Mouse (Mus musculus): Measurements from ENCODE around the gene Tmem259. TPM values are rescaled to one million over a fixed set of nuclear protein-coding genes. Genes with fewer than 3 reads are reported as not detected.

The Tmem259 gene
- total and polyA plus RNA-seq, 3 experiments, result 62.0 to 150 TPM; not detected in 1

- H3K4me1 ChIP-seq (ENCODE audit: control insufficient read depth in 1 of 2, insufficient read depth in 2 of 2, low read length in 2 of 2), result peaks cover 0 to 12% of the 10 kb centered on the region in 2 experiments; a peak in 3 of 4 replicates
Observed at GRCm38 (mm10) chr10:79989272-79989786, 5.2 kb upstream of the Tmem259 start.

GRCm38 (mm10) chr10:79988506-79989271 lies 4.6 kb upstream of the Tmem259 start, which contains the start of gene Cnn2:
Cnn2 (plus strand) TSS chr10:79988584.
- Histone ChIP-seq H3K9ac (ENCODE audit: control insufficient read depth, low read depth, low read length, poor library complexity, severe bottlenecking) (peak within 1 kb of the TSS; percentile 74), H3K36me3 (ENCODE audit: control insufficient read depth in 1 of 2, insufficient read depth in 2 of 2, low read length in 2 of 2) (no peaks in the 10 kb centered on the region), H3K27me3 (ENCODE audit: control insufficient read depth in 1 of 2, insufficient read depth in 2 of 2, low read length in 2 of 2) (no peaks in the 10 kb centered on the region), H3K4me3 (ENCODE audit: control insufficient read depth in 1 of 2, insufficient read depth in 1 of 2, low read depth in 2 of 2, low read length in 2 of 2) (peak within 1 kb of the TSS; percentile 69 to 85), H3K4me1 (ENCODE audit: control insufficient read depth in 1 of 2, insufficient read depth in 2 of 2, low read length in 2 of 2) (peaks cover 0 to 9% of the 10 kb centered on the region in 2 experiments; a peak in 2 of 4 replicates), H3K79me2 (ENCODE audit: control insufficient read depth, insufficient read depth, low read length, poor library complexity) (peaks cover 3% of the 10 kb centered on the region), H3K9me3 (replicated peaks; ENCODE audit: insufficient read depth, low read length) (no peaks in the 10 kb centered on the region), H3K27ac (ENCODE audit: control insufficient read depth, low read depth, low read length) (peak within 1 kb of the TSS; percentile 3)
- peak; percentile 64 for DNase-seq (ENCODE audit: low read depth, low spot score)
- TF ChIP-seq ETS1 (IDR thresholded peaks at IDR 0.05; ENCODE audit: low read depth, low read length) (no peak), CHD1 (IDR thresholded peaks at IDR 0.05; ENCODE audit: low read depth, low read length) (no peak), RCOR1 (IDR thresholded peaks at IDR 0.05; ENCODE audit: low read depth, low read length) (no peak), CTCF (IDR thresholded peaks at IDR 0.05 in 2 of 3, conservative IDR thresholded peaks at IDR 0.05 in 1 of 3; ENCODE audit: control insufficient read depth in 1 of 3, insufficient read depth in 1 of 3, low read depth in 2 of 3, low read length in 3 of 3, poor library complexity in 1 of 3, severe bottlenecking in 1 of 3) (no peak), ZKSCAN1 (IDR thresholded peaks at IDR 0.05; ENCODE audit: low read depth, low read length) (no peak), CHD2 (IDR thresholded peaks at IDR 0.05; ENCODE audit: low read length) (no peak), ZMIZ1 (IDR thresholded peaks at IDR 0.05; ENCODE audit: low read depth, low read length) (no peak), MAX (IDR thresholded peaks at IDR 0.05; ENCODE audit: low read length) (no peak), TAL1 (IDR thresholded peaks at IDR 0.05; ENCODE audit: low read length) (no peak), NELFE (IDR thresholded peaks at IDR 0.05; ENCODE audit: low read depth, low read length) (no peak), GABPA (IDR thresholded peaks at IDR 0.05; ENCODE audit: low read depth, low read length) (no peak), MXI1 (IDR thresholded peaks at IDR 0.05; ENCODE audit: low read depth, low read length) (0 out of 2 replicates have a peak, but pooled peaks have one; percentile 40), POLR2A (IDR thresholded peaks at IDR 0.05; ENCODE audit: control insufficient read depth in 1 of 2, insufficient read depth in 1 of 2, low read depth in 1 of 2, low read length in 2 of 2, poor library complexity in 1 of 2) (0 out of 4 replicates have a peak, but pooled peaks of 1 of the 2 experiments have one; percentile 42), MEF2A (IDR thresholded peaks at IDR 0.05; ENCODE audit: extremely low read depth, insufficient replicate concordance, low read depth, low read length, poor library complexity, severe bottlenecking) (0 out of 2 replicates have a peak, but pooled peaks have one; percentile 16), RAD21 (IDR thresholded peaks at IDR 0.05; ENCODE audit: low read depth, low read length) (no peak), MAFK (IDR thresholded peaks at IDR 0.05; ENCODE audit: borderline replicate concordance, low read depth, low read length) (no peak), SMC3 (IDR thresholded peaks at IDR 0.05; ENCODE audit: low read depth, low read length) (no peak), KAT2A (conservative IDR thresholded peaks at IDR 0.05; ENCODE audit: low read depth, low read length) (no peak), MAZ (IDR thresholded peaks at IDR 0.05; ENCODE audit: low read depth, low read length) (peak; percentile 23; the same call in 1 of the 2 replicates), UBTF (IDR thresholded peaks at IDR 0.05; ENCODE audit: borderline replicate concordance, insufficient read depth, low read depth, low read length) (no peak), ZC3H11A (IDR thresholded peaks at IDR 0.05; ENCODE audit: low read depth, low read length) (no peak), POLR2AphosphoS2 (IDR thresholded peaks at IDR 0.05; ENCODE audit: low read length) (no peak), BHLHE40 (IDR thresholded peaks at IDR 0.05; ENCODE audit: borderline replicate concordance, low read depth, low read length) (no peak), HCFC1 (IDR thresholded peaks at IDR 0.05; ENCODE audit: low read depth, low read length) (0 out of 2 replicates have a peak, but pooled peaks have one; percentile 12), SIN3A (IDR thresholded peaks at IDR 0.05; ENCODE audit: low read length) (0 out of 2 replicates have a peak, but pooled peaks have one; percentile 17), USF1 (IDR thresholded peaks at IDR 0.05; ENCODE audit: low read depth, low read length) (no peak), MYB (IDR thresholded peaks at IDR 0.05; ENCODE audit: low read depth, low read length) (no peak), MYC (IDR thresholded peaks at IDR 0.05; ENCODE audit: low read depth, low read length) (no peak)

More at GRCm38 (mm10) chr10:79989272-79989786, 5.2 kb upstream of the Tmem259 start:
- Histone ChIP-seq H3K79me2 (ENCODE audit: control insufficient read depth, insufficient read depth, low read length, poor library complexity) (no peaks in the 10 kb centered on the region; the same call in 1 of the 2 replicates), H3K9ac (ENCODE audit: control insufficient read depth, low read depth, low read length, poor library complexity, severe bottlenecking) (no peak overlapping the region; the same call in 1 of the 2 replicates), H3K27ac (ENCODE audit: control insufficient read depth, low read depth, low read length) (no peak overlapping the region), H3K9me3 (replicated peaks; ENCODE audit: insufficient read depth, low read length) (no peaks in the 10 kb centered on the region), H3K36me3 (ENCODE audit: control insufficient read depth in 1 of 2, insufficient read depth in 2 of 2, low read length in 2 of 2) (peaks cover 0 to 2% of the 10 kb centered on the region in 2 experiments; a peak in 1 of 4 replicates), H3K27me3 (ENCODE audit: control insufficient read depth in 1 of 2, insufficient read depth in 2 of 2, low read length in 2 of 2) (no peaks in the 10 kb centered on the region), H3K4me3 (ENCODE audit: control insufficient read depth in 1 of 2, insufficient read depth in 1 of 2, low read depth in 2 of 2, low read length in 2 of 2) (peak overlapping the region in 1 of 2 experiments; percentile 69; a peak in 2 of 4 replicates)
- TF ChIP-seq JUND (IDR thresholded peaks at IDR 0.05; ENCODE audit: low read depth, low read length) (no peak), MAX (IDR thresholded peaks at IDR 0.05; ENCODE audit: low read length) (peak; percentile 35; the same call in 1 of the 2 replicates), UBTF (IDR thresholded peaks at IDR 0.05; ENCODE audit: borderline replicate concordance, insufficient read depth, low read depth, low read length) (no peak)
- DNase-seq (ENCODE audit: low read depth, low spot score), result no peak
